Mouse (Mus musculus) forebrain, embryonic 14.5 days (tissue): ENCODE measurements at regions not wholly inside any gene's neighbourhood (a gene's known extent, or its start where the extent isn't known, plus 50 kb on each side); places are given as distances from the start of the nearest gene placed in this dataset.

ENCODE experiments used
- ATAC-seq: fragments of 200-750 bp; cut with Nextera tagmentation; 2 replicates; pipeline ENCODE4 v1.8.0; 2017; ENCODE audit warnings: mild to moderate bottlenecking, moderate library complexity
- DNase-seq: peaks from one replicate; pipeline ENCODE4 v3.0.0-alpha.2; 2015; ENCODE audit warnings: low spot score
- H3K27ac ChIP-seq: fragments of 300-500 bp; sonication (generic); 2 replicates; pipeline ENCODE4 v1.5.1; 2014; ENCODE audit warnings: low read depth, mild to moderate bottlenecking, control low read depth, low read length, moderate library complexity
- H3K27me3 ChIP-seq: fragments of 300-500 bp; sonication (generic); replicated peaks from 2 replicates; pipeline ENCODE4 v1.6.1; 2014; ENCODE audit warnings: low read length, control low read depth, mixed read lengths; ENCODE audit not compliant: control insufficient read depth, insufficient read depth
- H3K36me3 ChIP-seq: fragments of 300-500 bp; sonication (generic); 2 replicates; pipeline ENCODE4 v1.6.1; 2014; ENCODE audit warnings: low read length, control low read depth; ENCODE audit not compliant: control insufficient read depth, insufficient read depth
- H3K4me1 ChIP-seq: fragments of 300-500 bp; sonication (generic); 2 replicates; pipeline ENCODE4 v1.6.1; 2014; ENCODE audit warnings: antibody characterized with exemption, low read length, control low read depth; ENCODE audit not compliant: control insufficient read depth, insufficient read depth
- H3K4me2 ChIP-seq: fragments of 300-500 bp; sonication (generic); 2 replicates; pipeline ENCODE4 v1.6.1; 2014; ENCODE audit warnings: mild to moderate bottlenecking, control low read depth, low read length
- H3K4me3 ChIP-seq: fragments of 300-500 bp; sonication (generic); 2 replicates; pipeline ENCODE4 v1.5.1; 2014; ENCODE audit warnings: low read depth, low read length, control low read depth
- H3K9ac ChIP-seq: fragments of 300-500 bp; sonication (generic); 2 replicates; pipeline ENCODE4 v1.6.1; 2014; ENCODE audit warnings: mild to moderate bottlenecking, low read length, control low read depth, moderate library complexity
- H3K9me3 ChIP-seq: fragments of 300-500 bp; sonication (generic); replicated peaks from 2 replicates; pipeline ENCODE4 v1.6.1; 2016; ENCODE audit warnings: low read length, control low read depth, mixed read lengths; ENCODE audit not compliant: control insufficient read depth
- WGBS: fragments of 180-500 bp; shearing (Covaris S2); extraction: QIAGEN DNeasy Blood & Tissue Kit; methylation state at CpG from one replicate; pipeline ENCODE4 v1.1.7; 2014; 5-methylcytosine and 5-hydroxymethylcytosine counted together

- Histone ChIP-seq H3K27ac (no peak overlapping the region), H3K4me3 (no peak overlapping the region), H3K9me3 (no peaks in the 10 kb centered on the region), H3K4me2 (no peak overlapping the region), H3K36me3 (no peaks in the 10 kb centered on the region), H3K4me1 (no peaks in the 10 kb centered on the region), H3K27me3 (no peaks in the 10 kb centered on the region), H3K9ac (no peak overlapping the region)
- 60% methylated on average over 5 of the region's 5 CpGs for WGBS
- ATAC-seq (no peak), DNase-seq (no peak)
Observed at GRCm38 (mm10) chr12:35283925-35284324, 236.9 kb downstream of the Snx13 start.

- no peaks in the 10 kb centered on the region for H3K27me3 ChIP-seq
- H3K9ac ChIP-seq = no peak overlapping the region
- no peaks in the 10 kb centered on the region for H3K4me1 ChIP-seq
- H3K27ac ChIP-seq = no peak overlapping the region
- ATAC-seq (no peak), DNase-seq (no peak)
- H3K36me3 ChIP-seq = no peaks in the 10 kb centered on the region
- H3K4me2 ChIP-seq = no peak overlapping the region
- H3K9me3 ChIP-seq = no peaks in the 10 kb centered on the region
- no peak overlapping the region for H3K4me3 ChIP-seq
Observed at GRCm38 (mm10) chr12:35283407-35283806, 236.4 kb downstream of the Snx13 start.

GRCm38 (mm10) chr12:35269465-35269864 is 222.5 kb downstream of the Snx13 start:
- Histone ChIP-seq H3K4me2 (no peak overlapping the region), H3K27me3 (no peaks in the 10 kb centered on the region), H3K9ac (no peak overlapping the region), H3K4me3 (no peak overlapping the region), H3K27ac (no peak overlapping the region), H3K4me1 (no peaks in the 10 kb centered on the region), H3K36me3 (no peaks in the 10 kb centered on the region), H3K9me3 (no peaks in the 10 kb centered on the region)
- ATAC-seq (no peak), DNase-seq (no peak)

GRCm38 (mm10) chr12:35268006-35268405 is 221.0 kb downstream of the Snx13 start:
- no peaks in the 10 kb centered on the region for H3K36me3 ChIP-seq
- no peak overlapping the region for H3K4me2 ChIP-seq
- no peaks in the 10 kb centered on the region for H3K4me1 ChIP-seq
- WGBS = 80% methylated on average over 2 of the region's 2 CpGs
- no peak overlapping the region for H3K4me3 ChIP-seq
- ATAC-seq (no peak), DNase-seq (no peak)
- H3K27me3 ChIP-seq = no peaks in the 10 kb centered on the region
- no peaks in the 10 kb centered on the region for H3K9me3 ChIP-seq
- H3K9ac ChIP-seq = no peak overlapping the region
- H3K27ac ChIP-seq = no peak overlapping the region

GRCm38 (mm10) chr12:35267023-35267654 is 220.2 kb downstream of the Snx13 start:
- Histone ChIP-seq H3K4me2 (no peak overlapping the region), H3K27me3 (no peaks in the 10 kb centered on the region), H3K4me3 (no peak overlapping the region), H3K9me3 (no peaks in the 10 kb centered on the region), H3K36me3 (no peaks in the 10 kb centered on the region), H3K4me1 (no peaks in the 10 kb centered on the region), H3K9ac (no peak overlapping the region), H3K27ac (no peak overlapping the region)
- 69% methylated on average over 6 of the region's 6 CpGs for WGBS
- ATAC-seq (no peak), DNase-seq (no peak)

- H3K27me3 ChIP-seq = no peaks in the 10 kb centered on the region
- no peak for ATAC-seq
- H3K4me2 ChIP-seq = no peak overlapping the region
- no peak overlapping the region for H3K9ac ChIP-seq
- H3K9me3 ChIP-seq = no peaks in the 10 kb centered on the region
- no peak for DNase-seq
- no peak overlapping the region for H3K27ac ChIP-seq
- H3K4me3 ChIP-seq = no peak overlapping the region
- no peaks in the 10 kb centered on the region for H3K4me1 ChIP-seq
- no peaks in the 10 kb centered on the region for H3K36me3 ChIP-seq
Observed at GRCm38 (mm10) chr12:35259781-35260180, 212.8 kb downstream of the Snx13 start.

GRCm38 (mm10) chr12:35255723-35256401 is 208.9 kb downstream of the Snx13 start:
- Histone ChIP-seq H3K4me3 (no peak overlapping the region), H3K27ac (no peak overlapping the region), H3K27me3 (no peaks in the 10 kb centered on the region), H3K36me3 (no peaks in the 10 kb centered on the region), H3K9ac (no peak overlapping the region), H3K9me3 (no peaks in the 10 kb centered on the region), H3K4me1 (no peaks in the 10 kb centered on the region), H3K4me2 (no peak overlapping the region)
- ATAC-seq (no peak), DNase-seq (no peak)
- WGBS = 85% methylated on average over 2 of the region's 2 CpGs

GRCm38 (mm10) chr12:35248476-35248875 is 201.5 kb downstream of the Snx13 start:
- no peak overlapping the region for H3K4me3 ChIP-seq
- H3K27ac ChIP-seq = no peak overlapping the region
- no peak overlapping the region for H3K4me2 ChIP-seq
- ATAC-seq = no peak
- no peaks in the 10 kb centered on the region for H3K9me3 ChIP-seq
- H3K36me3 ChIP-seq = no peaks in the 10 kb centered on the region
- H3K9ac ChIP-seq = no peak overlapping the region
- no peak for DNase-seq
- H3K27me3 ChIP-seq = no peaks in the 10 kb centered on the region
- 88% methylated on average over 5 of the region's 5 CpGs for WGBS
- no peaks in the 10 kb centered on the region for H3K4me1 ChIP-seq

- no peak overlapping the region for H3K9ac ChIP-seq
- ATAC-seq (no peak), DNase-seq (no peak)
- WGBS = 92% methylated on average over 5 of the region's 5 CpGs
- no peaks in the 10 kb centered on the region for H3K4me1 ChIP-seq
- H3K36me3 ChIP-seq = no peaks in the 10 kb centered on the region
- no peaks in the 10 kb centered on the region for H3K27me3 ChIP-seq
- no peak overlapping the region for H3K4me2 ChIP-seq
- no peak overlapping the region for H3K27ac ChIP-seq
- H3K9me3 ChIP-seq = no peaks in the 10 kb centered on the region
- no peak overlapping the region for H3K4me3 ChIP-seq
Observed at GRCm38 (mm10) chr12:35246226-35247014, 199.4 kb downstream of the Snx13 start.
